Mouse (Mus musculus) intestine, embryonic 16.5 days (tissue): ENCODE results near the gene Spg21. TPM values are rescaled to one million over a fixed set of nuclear protein-coding genes. Genes with fewer than 3 reads are reported as not detected.
A peak's percentile ranks its signal among the peaks of the same experiment; 100 is the strongest.

Experiments
- ATAC-seq: fragments of 200-750 bp; cut with Nextera tagmentation; 2 replicates; pipeline ENCODE4 v1.8.0; 2017; ENCODE audit warnings: moderate TSS enrichment, moderate library complexity
- H3K27ac ChIP-seq: fragments of 300-500 bp; sonication (generic); 2 replicates; pipeline ENCODE4 v1.5.1; 2014; ENCODE audit warnings: mild to moderate bottlenecking, low read length
- H3K27me3 ChIP-seq: fragments of 300-500 bp; sonication (generic); replicated peaks from 2 replicates; pipeline ENCODE4 v1.6.1; 2014; ENCODE audit warnings: low read length, control low read depth, mixed read lengths; ENCODE audit not compliant: control insufficient read depth, insufficient read depth
- H3K36me3 ChIP-seq: fragments of 300-500 bp; sonication (generic); 2 replicates; pipeline ENCODE4 v1.6.1; 2014; ENCODE audit warnings: low read length, control low read depth; ENCODE audit not compliant: control insufficient read depth, insufficient read depth
- H3K4me1 ChIP-seq: fragments of 300-500 bp; sonication (generic); 2 replicates; pipeline ENCODE4 v1.6.1; 2014; ENCODE audit warnings: low read length, control low read depth, mixed read lengths; ENCODE audit not compliant: control insufficient read depth, insufficient read depth
- H3K4me2 ChIP-seq: fragments of 300-500 bp; sonication (generic); 2 replicates; pipeline ENCODE4 v1.6.1; 2014; ENCODE audit warnings: low read depth, low read length, control low read depth
- H3K4me3 ChIP-seq: fragments of 300-500 bp; sonication (generic); 2 replicates; pipeline ENCODE4 v1.5.1; 2014; ENCODE audit warnings: mild to moderate bottlenecking, low read length
- H3K9ac ChIP-seq: fragments of 300-500 bp; sonication (generic); 2 replicates; pipeline ENCODE4 v1.6.1; 2014; ENCODE audit warnings: low read depth, low read length
- H3K9me3 ChIP-seq: fragments of 300-500 bp; sonication (generic); 2 replicates; pipeline ENCODE4 v1.6.1; 2016; ENCODE audit warnings: low read length, control low read depth; ENCODE audit not compliant: control insufficient read depth
- WGBS: fragments of 180-500 bp; shearing (Covaris S2); extraction: QIAGEN DNeasy Blood & Tissue Kit; methylation state at CpG from one replicate; pipeline ENCODE4 v1.1.7; 2014; 5-methylcytosine and 5-hydroxymethylcytosine counted together
- polyA plus RNA-seq: library from polyadenylated mRNA; unstranded; fragments of >200 nt; fragmentation: Nextera tagmentation; extraction: Ambion mirVana; gene quantifications from 2 replicates; pipeline ENCODE4 v1.2.1, GENCODE M21; 2015

The Spg21 gene
- polyA plus RNA-seq, 1 experiment from 2014 or later = 107 TPM

GRCm38 (mm10) chr9:65525445-65526195 lies 64.9 kb downstream of the Spg21 start:
- Histone ChIP-seq H3K4me1 (peaks cover 3% of the 10 kb centered on the region; the same call in 1 of the 2 replicates), H3K27ac (no peak overlapping the region), H3K36me3 (no peaks in the 10 kb centered on the region), H3K9ac (no peak overlapping the region), H3K4me2 (no peak overlapping the region), H3K9me3 (no peaks in the 10 kb centered on the region), H3K4me3 (no peak overlapping the region), H3K27me3 (no peaks in the 10 kb centered on the region)
- ATAC-seq = no peak
- WGBS = 82% methylated on average over 10 of the region's 10 CpGs

DNA sequence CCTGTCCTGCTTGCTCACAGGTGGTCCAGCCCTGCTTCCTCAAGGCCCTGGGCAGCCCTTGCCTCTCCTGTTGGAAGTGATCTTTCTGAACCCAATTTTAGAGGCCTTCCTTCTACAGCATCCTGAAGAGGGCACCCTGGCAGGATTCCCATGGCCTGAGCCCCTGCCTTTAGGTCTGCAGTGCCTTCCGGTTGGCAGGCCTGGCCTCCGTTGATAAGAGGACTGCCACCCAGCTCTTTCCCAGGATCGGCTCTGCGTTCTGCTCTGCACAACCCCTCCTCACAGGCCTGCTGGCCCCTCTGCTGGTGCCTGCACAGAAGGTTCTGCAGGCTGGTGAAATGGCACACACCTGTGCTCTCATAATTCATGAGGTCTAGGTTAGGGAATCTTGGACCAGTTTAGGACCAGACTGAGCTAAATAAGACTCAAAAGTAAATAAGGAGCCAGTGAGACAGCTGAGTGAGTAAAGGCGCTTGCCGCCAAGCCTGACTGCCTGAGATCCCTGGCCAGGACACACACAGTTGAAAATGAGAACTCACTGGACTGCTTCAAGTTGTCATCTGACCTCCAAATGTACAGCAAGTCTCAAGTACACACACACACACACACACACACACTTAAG lies 67.8 kb downstream of the Spg21 start:
- no peaks in the 10 kb centered on the region for H3K36me3 ChIP-seq
- 74% methylated on average over 6 of the region's 6 CpGs for WGBS
- no peak overlapping the region for H3K4me3 ChIP-seq
- ATAC-seq = peak; percentile 37; the same call in 1 of the 2 replicates
- H3K27ac ChIP-seq = no peak overlapping the region
- H3K4me1 ChIP-seq = peaks cover 3% of the 10 kb centered on the region; the same call in 1 of the 2 replicates
- no peak overlapping the region for H3K4me2 ChIP-seq
- no peaks in the 10 kb centered on the region for H3K9me3 ChIP-seq
- H3K9ac ChIP-seq = no peak overlapping the region
- no peaks in the 10 kb centered on the region for H3K27me3 ChIP-seq

GRCm38 (mm10) chr9:65529659-65530058 lies 68.9 kb downstream of the Spg21 start:
- ATAC-seq = no peak
- Histone ChIP-seq H3K9ac (no peak overlapping the region), H3K9me3 (no peaks in the 10 kb centered on the region), H3K27me3 (no peaks in the 10 kb centered on the region), H3K27ac (no peak overlapping the region), H3K4me3 (no peak overlapping the region), H3K36me3 (no peaks in the 10 kb centered on the region), H3K4me1 (no peaks in the 10 kb centered on the region), H3K4me2 (no peak overlapping the region)
- 66% methylated on average over 8 of the region's 8 CpGs for WGBS

GRCm38 (mm10) chr9:65531283-65531682 lies 70.5 kb downstream of the Spg21 start:
- ATAC-seq = no peak
- WGBS = 89% methylated on average over 5 of the region's 5 CpGs

GRCm38 (mm10) chr9:65532986-65533385 lies 72.2 kb downstream of the Spg21 start:
- H3K9ac ChIP-seq = no peak overlapping the region
- no peak for ATAC-seq
- H3K27ac ChIP-seq = 0 out of 2 replicates have a peak overlapping the region, but pooled peaks have one; percentile 13
- no peaks in the 10 kb centered on the region for H3K4me1 ChIP-seq
- no peak overlapping the region for H3K4me3 ChIP-seq
- H3K4me2 ChIP-seq = no peak overlapping the region
- WGBS = 52% methylated on average over 8 of the region's 8 CpGs
- H3K9me3 ChIP-seq = no peaks in the 10 kb centered on the region
- H3K27me3 ChIP-seq = no peaks in the 10 kb centered on the region
- no peaks in the 10 kb centered on the region for H3K36me3 ChIP-seq

More at GRCm38 (mm10) chr9:65531283-65531682, 70.5 kb downstream of the Spg21 start:
- Histone ChIP-seq H3K27me3 (no peaks in the 10 kb centered on the region), H3K27ac (no peak overlapping the region), H3K9me3 (no peaks in the 10 kb centered on the region), H3K4me1 (no peaks in the 10 kb centered on the region), H3K4me2 (no peak overlapping the region), H3K4me3 (no peak overlapping the region), H3K9ac (no peak overlapping the region), H3K36me3 (no peaks in the 10 kb centered on the region)

GRCm38 (mm10) chr9:65534111-65534510 lies 73.4 kb downstream of the Spg21 start:
- WGBS = 78% methylated on average over 3 of the region's 3 CpGs
- Histone ChIP-seq H3K4me2 (no peak overlapping the region), H3K9me3 (no peaks in the 10 kb centered on the region), H3K4me1 (no peaks in the 10 kb centered on the region), H3K27ac (no peak overlapping the region), H3K27me3 (no peaks in the 10 kb centered on the region), H3K36me3 (no peaks in the 10 kb centered on the region), H3K4me3 (no peak overlapping the region), H3K9ac (no peak overlapping the region)
- ATAC-seq = no peak

GRCm38 (mm10) chr9:65535191-65535722 lies 74.5 kb downstream of the Spg21 start:
- Histone ChIP-seq H3K36me3 (no peaks in the 10 kb centered on the region), H3K27ac (no peak overlapping the region), H3K9me3 (no peaks in the 10 kb centered on the region), H3K27me3 (no peaks in the 10 kb centered on the region), H3K9ac (no peak overlapping the region), H3K4me3 (no peak overlapping the region), H3K4me1 (no peaks in the 10 kb centered on the region), H3K4me2 (no peak overlapping the region)
- ATAC-seq = peak; percentile 31
- 53% methylated on average over 3 of the region's 3 CpGs for WGBS

GRCm38 (mm10) chr9:65535789-65536469 lies 75.2 kb downstream of the Spg21 start:
- H3K27ac ChIP-seq = no peak overlapping the region
- no peak overlapping the region for H3K9ac ChIP-seq
- no peaks in the 10 kb centered on the region for H3K4me1 ChIP-seq
- no peaks in the 10 kb centered on the region for H3K9me3 ChIP-seq
- H3K4me3 ChIP-seq = no peak overlapping the region
- ATAC-seq = no peak
- H3K36me3 ChIP-seq = no peaks in the 10 kb centered on the region
- no peaks in the 10 kb centered on the region for H3K27me3 ChIP-seq
- 81% methylated on average over 10 of the region's 11 CpGs for WGBS
- no peak overlapping the region for H3K4me2 ChIP-seq

- no peaks in the 10 kb centered on the region for H3K36me3 ChIP-seq
- WGBS = 73% methylated on average over 4 of the region's 4 CpGs
- no peaks in the 10 kb centered on the region for H3K27me3 ChIP-seq
- no peak overlapping the region for H3K27ac ChIP-seq
- no peaks in the 10 kb centered on the region for H3K9me3 ChIP-seq
- H3K9ac ChIP-seq = no peak overlapping the region
- peaks cover 4% of the 10 kb centered on the region for H3K4me1 ChIP-seq
- no peak for ATAC-seq
- H3K4me3 ChIP-seq = no peak overlapping the region
- H3K4me2 ChIP-seq = no peak overlapping the region
These were observed 75.7 kb downstream of the Spg21 start for GRCm38 (mm10) chr9:65536491-65536890.
